ENCODE assay signal across 27 mouse cellular contexts in the genomic region with DNA sequence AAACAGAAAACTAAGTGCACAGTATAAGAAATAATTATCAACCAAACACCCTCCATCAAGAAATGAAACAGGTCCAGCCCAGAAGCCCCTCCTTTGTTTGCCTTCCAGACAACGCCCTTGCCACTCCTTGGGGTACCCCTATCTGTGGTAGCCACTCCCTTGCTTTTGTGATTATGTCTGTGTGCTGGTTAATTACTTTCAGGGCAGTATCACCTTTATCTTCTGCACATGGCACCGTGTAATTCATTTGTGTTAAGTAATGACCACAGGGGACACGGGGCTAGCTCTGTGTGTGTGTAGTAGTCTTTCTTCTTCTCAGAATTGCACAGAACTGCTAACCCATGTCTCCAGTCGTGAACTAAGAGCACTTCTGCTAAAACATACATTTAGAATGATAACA. TPM values are rescaled to one million over a fixed set of nuclear protein-coding genes. Genes with fewer than 3 reads are reported as not detected.
DNase-seq lines count a peak whose midpoint lies in the region; ATAC-seq and TF ChIP-seq lines count a peak whose summit lies in the region.
"Had no signal": no experiment of that assay in that cellular context is flagged by ENCODE, and none has a peak within 500 bp of the region (broad histone marks: within the 10 kb centered on the region; RNA-seq: fewer than 3 reads in every experiment).

No protein-coding gene starts in this region.

- peak; percentile 27 for DNase-seq in MN1 (ENCODE audit: low spot score)
- no peak for DNase-seq in liver, embryonic 14.5 days (ENCODE audit: low read depth in 3 of 3, low spot score in 3 of 3)
- no peak for DNase-seq in urinary bladder, adult 2 months (ENCODE audit: low spot score)
- DNase-seq in gastrocnemius, adult 2 months, result no peak
- DNase-seq in natural killer cell, adult 2 months (ENCODE audit: low spot score in 2 of 2), result no peak
- DNase-seq: adrenal gland, postnatal 10 days; B cell, adult 2 months; cerebellum, adult 9-11 months; heart, postnatal 4 days; kidney, adult 11 months; layer of hippocampus, adult 9-11 months; lung, embryonic 14.5 days; lung, postnatal 36 days; right cerebral cortex, adult 18-20 months; thymus, postnatal 36 days had no signal

- H3K4me3 ChIP-seq in intestine, embryonic 15.5 days (replicated peaks), result no peak overlapping the region
- H3K4me3 ChIP-seq in liver, embryonic 14.5 days (ENCODE audit: insufficient read depth in 1 of 2, low read depth in 2 of 2, low read length in 2 of 2), result no peak overlapping the region
- no peak overlapping the region for H3K4me3 ChIP-seq in stomach, embryonic 15.5 days (replicated peaks)
- H3K4me3 ChIP-seq in gastrocnemius, adult 2 months, result no peak overlapping the region
- H3K4me3 ChIP-seq: embryonic facial prominence, embryonic 12.5 days; erythroblast, embryonic 14.5 days; forebrain, embryonic 12.5 days; heart, embryonic 15.5 days; hindbrain, embryonic 15.5 days; kidney, embryonic 15.5 days; limb, embryonic 13.5 days; midbrain, embryonic 10.5 days; neural tube, embryonic 15.5 days had no signal

- H3K9me3 ChIP-seq in intestine, embryonic 15.5 days, result no peaks in the 10 kb centered on the region
- no peaks in the 10 kb centered on the region for H3K9me3 ChIP-seq in liver, embryonic 14.5 days (ENCODE audit: control insufficient read depth, low read length)
- H3K9me3 ChIP-seq in stomach, embryonic 15.5 days, result no peaks in the 10 kb centered on the region
- H3K9me3 ChIP-seq: embryonic facial prominence, embryonic 12.5 days; forebrain, embryonic 12.5 days; heart, embryonic 15.5 days; hindbrain, embryonic 15.5 days; kidney, embryonic 15.5 days; limb, embryonic 13.5 days; neural tube, embryonic 15.5 days had no signal

- H3K27ac ChIP-seq in intestine, embryonic 15.5 days, result no peak overlapping the region
- H3K27ac ChIP-seq in liver, embryonic 14.5 days, result no peak overlapping the region
- no peak overlapping the region for H3K27ac ChIP-seq in stomach, embryonic 15.5 days
- no peak overlapping the region for H3K27ac ChIP-seq in gastrocnemius, adult 2 months
- H3K27ac ChIP-seq: embryonic facial prominence, embryonic 12.5 days; forebrain, embryonic 12.5 days; heart, embryonic 15.5 days; hindbrain, embryonic 15.5 days; kidney, embryonic 15.5 days; limb, embryonic 13.5 days; midbrain, embryonic 10.5 days; neural tube, embryonic 15.5 days had no signal

- no peak overlapping the region for H3K9ac ChIP-seq in intestine, embryonic 15.5 days
- no peak overlapping the region for H3K9ac ChIP-seq in liver, embryonic 14.5 days (replicated peaks)
- H3K9ac ChIP-seq in stomach, embryonic 15.5 days, result no peak overlapping the region
- H3K9ac ChIP-seq: embryonic facial prominence, embryonic 12.5 days; forebrain, embryonic 12.5 days; heart, embryonic 15.5 days; hindbrain, embryonic 15.5 days; kidney, embryonic 15.5 days; limb, embryonic 13.5 days; lung, embryonic 14.5 days; neural tube, embryonic 15.5 days had no signal

- WGBS in intestine, embryonic 15.5 days, result 59% methylated on average over 4 of the region's 4 CpGs
- 17% methylated on average over 4 of the region's 4 CpGs for WGBS in liver, embryonic 14.5 days (ENCODE audit: insufficient replicate concordance)
- WGBS in stomach, embryonic 15.5 days, result 59% methylated on average over 4 of the region's 4 CpGs

- peaks cover 29% of the 10 kb centered on the region for H3K4me1 ChIP-seq in intestine, embryonic 15.5 days (replicated peaks)
- H3K4me1 ChIP-seq in liver, embryonic 14.5 days (replicated peaks; ENCODE audit: control insufficient read depth in 2 of 2, insufficient read depth in 2 of 2, low read length in 1 of 2), result peaks cover 17 to 32% of the 10 kb centered on the region in 2 experiments
- peaks cover 18% of the 10 kb centered on the region for H3K4me1 ChIP-seq in stomach, embryonic 15.5 days
- H3K4me1 ChIP-seq: forebrain, embryonic 12.5 days had no signal

- ATAC-seq in intestine, embryonic 15.5 days, result peak; percentile 75
- ATAC-seq in liver, embryonic 14.5 days (ENCODE audit: insufficient read depth), result peak; percentile 67
- peak; percentile 82 for ATAC-seq in stomach, embryonic 15.5 days (ENCODE audit: insufficient read depth, low FRiP score, low read depth)

- intact Hi-C loops in gastrocnemius, adult 2 months (cut with DNase I), result loop anchor here (5.0 kb wide), 1 partner anchor 38 kb away; the partner anchor contains the start of gene Phlda1

- H3K36me3 ChIP-seq in intestine, embryonic 15.5 days, result no peaks in the 10 kb centered on the region
- no peaks in the 10 kb centered on the region for H3K36me3 ChIP-seq in liver, embryonic 14.5 days (replicated peaks; ENCODE audit: control insufficient read depth, insufficient read depth, low read depth)
- no peaks in the 10 kb centered on the region for H3K36me3 ChIP-seq in stomach, embryonic 15.5 days
- H3K36me3 ChIP-seq: embryonic facial prominence, embryonic 12.5 days; forebrain, embryonic 12.5 days; heart, embryonic 15.5 days; hindbrain, embryonic 15.5 days; kidney, embryonic 15.5 days; limb, embryonic 13.5 days; midbrain, embryonic 10.5 days; neural tube, embryonic 15.5 days had no signal

- TF ChIP-seq EP300 in liver, embryonic 14.5 days (IDR thresholded peaks at IDR 0.05; ENCODE audit: low read depth), result no peak

- no peak overlapping the region for H3K4me2 ChIP-seq in intestine, embryonic 15.5 days (replicated peaks)
- no peak overlapping the region for H3K4me2 ChIP-seq in liver, embryonic 14.5 days (ENCODE audit: low read depth)
- H3K4me2 ChIP-seq in stomach, embryonic 15.5 days, result no peak overlapping the region
- H3K4me2 ChIP-seq: embryonic facial prominence, embryonic 12.5 days; forebrain, embryonic 12.5 days; heart, embryonic 15.5 days; hindbrain, embryonic 15.5 days; kidney, embryonic 15.5 days; limb, embryonic 13.5 days; lung, embryonic 14.5 days; neural tube, embryonic 15.5 days had no signal

- no peak for TF ChIP-seq CTCF in liver, embryonic 14.5 days (IDR thresholded peaks at IDR 0.05; ENCODE audit: low read depth)
- no peak for TF ChIP-seq CTCF in gastrocnemius, adult 2 months (IDR thresholded peaks at IDR 0.05)

- H3K27me3 ChIP-seq in intestine, embryonic 15.5 days (replicated peaks), result no peaks in the 10 kb centered on the region
- no peaks in the 10 kb centered on the region for H3K27me3 ChIP-seq in liver, embryonic 14.5 days (ENCODE audit: control insufficient read depth, insufficient read depth, low read length)
- no peaks in the 10 kb centered on the region for H3K27me3 ChIP-seq in stomach, embryonic 15.5 days (replicated peaks)
- H3K27me3 ChIP-seq: CH12.LX; embryonic facial prominence, embryonic 12.5 days; forebrain, embryonic 12.5 days; heart, embryonic 15.5 days; hindbrain, embryonic 15.5 days; kidney, embryonic 15.5 days; limb, embryonic 13.5 days; neural tube, embryonic 15.5 days had no signal

RNA-seq across cellular contexts. Expression of gene Phlda1, which starts 39.6 kb away (rescaled TPM):
- polyA plus RNA-seq in intestine, embryonic 15.5 days (2015; fragmentation: Nextera tagmentation; extraction: Ambion mirVana), result 38.6 and 43.2 TPM in 2 replicates
- polyA plus RNA-seq in liver, embryonic 14.5 days (2012; rRNA removed), result 2.1 and 2.8 TPM in 2 replicates
- 2.8 and 3.9 TPM in 2 replicates for polyA plus RNA-seq in liver, embryonic 14.5 days (2014; fragmentation: Nextera tagmentation; extraction: Ambion mirVana)
- 44.7 and 58.3 TPM in 2 replicates for polyA plus RNA-seq in stomach, embryonic 15.5 days (2015; fragmentation: Nextera tagmentation; extraction: Ambion mirVana)
- polyA plus RNA-seq in urinary bladder, adult 2 months (2012; rRNA removed), result 64.4 and 71.6 TPM in 2 replicates
- 1 to 10 TPM; 4.2 to 4.9 TPM for total RNA-seq in gastrocnemius, adult 2 months (2021)
